16 mouse cellular contexts compared by ENCODE assay signal in genomic region chr9:91385561-91386430, GRCm38 (mm10). TPM values are rescaled to one million over a fixed set of nuclear protein-coding genes. Genes with fewer than 3 reads are reported as not detected.
A peak's percentile ranks its signal among the peaks of the same experiment; 100 is the strongest.
DNase-seq lines count a peak whose midpoint lies in the region; ATAC-seq and TF ChIP-seq lines count a peak whose summit lies in the region.
"Had no signal": no experiment of that assay in that cellular context is flagged by ENCODE, and none has a peak within 500 bp of the region (broad histone marks: within the 10 kb centered on the region; RNA-seq: fewer than 3 reads in every experiment).

No protein-coding gene starts in this region.

- no peaks in the 10 kb centered on the region for H3K9me3 ChIP-seq in forebrain, embryonic 15.5 days
- no peaks in the 10 kb centered on the region for H3K9me3 ChIP-seq in limb, embryonic 10.5 days (replicated peaks)
- H3K9me3 ChIP-seq in neural tube, embryonic 11.5 days (ENCODE audit: control insufficient read depth, low read length) = no peaks in the 10 kb centered on the region
- no peaks in the 10 kb centered on the region for H3K9me3 ChIP-seq in liver, postnatal 0 days (ENCODE audit: low read length)
- H3K9me3 ChIP-seq: embryonic facial prominence, embryonic 15.5 days; liver, embryonic 15.5 days had no signal

- no peak for TF ChIP-seq CTCF in liver, postnatal 0 days (IDR thresholded peaks at IDR 0.05; ENCODE audit: low read depth)

- H3K27ac ChIP-seq in forebrain, embryonic 15.5 days (replicated peaks) = peak overlapping the region; percentile 91
- no peak overlapping the region for H3K27ac ChIP-seq in limb, embryonic 10.5 days
- H3K27ac ChIP-seq in neural tube, embryonic 11.5 days (ENCODE audit: low read depth, low read length) = peak overlapping the region; percentile 93
- no peak overlapping the region for H3K27ac ChIP-seq in liver, postnatal 0 days (ENCODE audit: low read depth)
- H3K27ac ChIP-seq: embryonic facial prominence, embryonic 15.5 days; liver, embryonic 15.5 days had no signal

- intact Hi-C loops in gastrocnemius, postnatal 14 days (cut with DNase I; ENCODE audit: low total_unique reads) = no loop called here

- ATAC-seq in cerebellum, adult (ENCODE audit: insufficient number of reproducible peaks, low FRiP score, low TSS enrichment) = no peak
- no peak for ATAC-seq in forebrain, embryonic 15.5 days (replicated peaks)
- ATAC-seq in neural tube, embryonic 11.5 days (ENCODE audit: insufficient read depth, low FRiP score, low TSS enrichment) = no peak
- no peak for ATAC-seq in liver, postnatal 0 days

- H3K4me1 ChIP-seq in forebrain, embryonic 15.5 days = peaks cover 33% of the 10 kb centered on the region
- H3K4me1 ChIP-seq in limb, embryonic 10.5 days = peaks cover 12% of the 10 kb centered on the region
- peaks cover 5% of the 10 kb centered on the region; the same call in 1 of the 2 replicates for H3K4me1 ChIP-seq in neural tube, embryonic 11.5 days (ENCODE audit: control insufficient read depth, insufficient read depth, low read length)
- peaks cover 6% of the 10 kb centered on the region; the same call in 1 of the 2 replicates for H3K4me1 ChIP-seq in liver, postnatal 0 days (ENCODE audit: insufficient read depth)
- H3K4me1 ChIP-seq: liver, embryonic 15.5 days had no signal

- no peaks in the 10 kb centered on the region for H3K36me3 ChIP-seq in forebrain, embryonic 15.5 days
- H3K36me3 ChIP-seq in limb, embryonic 10.5 days = no peaks in the 10 kb centered on the region
- H3K36me3 ChIP-seq in neural tube, embryonic 11.5 days (ENCODE audit: control insufficient read depth, insufficient read depth, low read length) = no peaks in the 10 kb centered on the region
- no peaks in the 10 kb centered on the region for H3K36me3 ChIP-seq in liver, postnatal 0 days (replicated peaks; ENCODE audit: insufficient read depth, low read length)
- H3K36me3 ChIP-seq: embryonic facial prominence, embryonic 15.5 days; liver, embryonic 15.5 days had no signal

- H3K4me2 ChIP-seq in forebrain, embryonic 15.5 days (replicated peaks) = no peak overlapping the region
- H3K4me2 ChIP-seq in neural tube, embryonic 11.5 days (ENCODE audit: low read depth) = peak overlapping the region; percentile 84
- H3K4me2 ChIP-seq in liver, postnatal 0 days (ENCODE audit: low read depth, low read length) = no peak overlapping the region
- H3K4me2 ChIP-seq: embryonic facial prominence, embryonic 15.5 days; liver, embryonic 15.5 days had no signal

- H3K9ac ChIP-seq in forebrain, embryonic 15.5 days (replicated peaks) = no peak overlapping the region
- 0 out of 2 replicates have a peak overlapping the region, but pooled peaks have one; percentile 14 for H3K9ac ChIP-seq in neural tube, embryonic 11.5 days (ENCODE audit: low read length)
- H3K9ac ChIP-seq in liver, postnatal 0 days (replicated peaks) = no peak overlapping the region
- H3K9ac ChIP-seq: embryonic facial prominence, embryonic 15.5 days; liver, embryonic 15.5 days had no signal

- DNase-seq in cerebellum, postnatal 25 days = peak; percentile 38 to 51
- DNase-seq in limb, embryonic 10.5 days (ENCODE audit: low spot score) = peak; percentile 33
- peak; percentile 38 for DNase-seq in neural tube, embryonic 11.5 days (ENCODE audit: low spot score)
- no peak for DNase-seq in liver, postnatal 0 days
- no peak for DNase-seq in gastrocnemius, postnatal 14 days
- DNase-seq in urinary bladder, postnatal 25 days (ENCODE audit: low spot score) = no peak
- DNase-seq: B cell, adult 2 months; heart, postnatal 4 days; kidney, adult 9 months; layer of hippocampus, adult 9-11 months had no signal

- no peak overlapping the region for H3K4me3 ChIP-seq in forebrain, embryonic 15.5 days
- H3K4me3 ChIP-seq in limb, embryonic 10.5 days = no peak overlapping the region
- no peak overlapping the region for H3K4me3 ChIP-seq in neural tube, embryonic 11.5 days (ENCODE audit: low read depth, low read length)
- H3K4me3 ChIP-seq in liver, postnatal 0 days (ENCODE audit: low read depth, low read length) = no peak overlapping the region
- H3K4me3 ChIP-seq: embryonic facial prominence, embryonic 15.5 days; liver, embryonic 15.5 days had no signal

- H3K27me3 ChIP-seq in forebrain, embryonic 15.5 days = peaks cover 90% of the 10 kb centered on the region
- peaks cover 100% of the 10 kb centered on the region for H3K27me3 ChIP-seq in limb, embryonic 10.5 days (ENCODE audit: low read depth, poor library complexity, severe bottlenecking)
- H3K27me3 ChIP-seq in neural tube, embryonic 11.5 days (ENCODE audit: control insufficient read depth, insufficient read depth, low read length) = peaks cover 86% of the 10 kb centered on the region
- peaks cover 95% of the 10 kb centered on the region for H3K27me3 ChIP-seq in liver, postnatal 0 days (ENCODE audit: insufficient read depth, low read length)

- no peak for TF ChIP-seq EP300 in liver, postnatal 0 days (IDR thresholded peaks at IDR 0.05; ENCODE audit: low read depth)

- 8% methylated on average over 8 of the region's 8 CpGs for WGBS in forebrain, embryonic 15.5 days
- 2% methylated on average over 7 of the region's 8 CpGs for WGBS in limb, embryonic 10.5 days
- WGBS in neural tube, embryonic 11.5 days = under 1% methylated on average over 7 of the region's 8 CpGs
- 4% methylated on average over 8 of the region's 8 CpGs for WGBS in liver, postnatal 0 days (ENCODE audit: insufficient replicate concordance)

RNA-seq across cellular contexts. Expression of gene Zic1, which starts 20.2 kb away (rescaled TPM):
- polyA plus RNA-seq in forebrain, embryonic 15.5 days (2015; fragmentation: Nextera tagmentation; extraction: Ambion mirVana) = 9.6 and 9.8 TPM in 2 replicates
- polyA plus RNA-seq in limb, embryonic 10.5 days (2016; fragmentation: Nextera tagmentation; extraction: Ambion mirVana) = 0.05 and 0.06 TPM in 2 replicates
- 17.3 and 17.9 TPM in 2 replicates for polyA plus RNA-seq in neural tube, embryonic 11.5 days (2014; fragmentation: Nextera tagmentation; extraction: Ambion mirVana)
- not detected in 2 replicates for polyA plus RNA-seq in liver, postnatal 0 days (2015; fragmentation: Nextera tagmentation; extraction: Ambion mirVana)
- total RNA-seq in gastrocnemius, postnatal 14 days (2021) = 1 to 10 TPM in 1 of 2 experiments, under 1 TPM in 1; 0.47 to 3.9 TPM
- total RNA-seq: heart, postnatal 4 days; neutrophil, adult 5-6 weeks had no signal

RNA-seq across cellular contexts. Expression of gene Zic4, which starts 23.6 kb away (rescaled TPM):
- 46.2 and 55.0 TPM in 2 replicates for polyA plus RNA-seq in forebrain, embryonic 15.5 days (2015; fragmentation: Nextera tagmentation; extraction: Ambion mirVana)
- polyA plus RNA-seq in limb, embryonic 10.5 days (2016; fragmentation: Nextera tagmentation; extraction: Ambion mirVana) = 0.05 and 0.24 TPM in 2 replicates
- polyA plus RNA-seq in neural tube, embryonic 11.5 days (2014; fragmentation: Nextera tagmentation; extraction: Ambion mirVana) = 52.2 and 58.1 TPM in 2 replicates
- polyA plus RNA-seq in liver, postnatal 0 days (2015; fragmentation: Nextera tagmentation; extraction: Ambion mirVana) = not detected in 2 replicates
- under 1 TPM in 1 of 2 experiments, not detected in 1; 0.66 TPM for total RNA-seq in gastrocnemius, postnatal 14 days (2021)
- total RNA-seq: ES-E14; heart, postnatal 4 days; neutrophil, adult 5-6 weeks had no signal
- polyA plus RNA-seq: liver, embryonic 15.5 days had no signal

Comparison
In these comparisons a context has a peak if more than half of its experiments do, and no peak if none do; other contexts are left out.
1. DNase-seq: peak in cerebellum, postnatal 25 days (2 of 2), limb, embryonic 10.5 days (single experiment) and neural tube, embryonic 11.5 days (single experiment); none in liver, postnatal 0 days (single experiment), gastrocnemius, postnatal 14 days (single experiment) and urinary bladder, postnatal 25 days (single experiment).
2. H3K27ac ChIP-seq: peak in forebrain, embryonic 15.5 days (single experiment) and neural tube, embryonic 11.5 days (single experiment); none in limb, embryonic 10.5 days (single experiment) and liver, postnatal 0 days (single experiment).
3. RNA of gene Zic1, which starts 20.2 kb away (polyA plus RNA-seq): 17.3 to 17.9 TPM in neural tube, embryonic 11.5 days and 9.6 to 9.8 TPM in forebrain, embryonic 15.5 days; 0.05 to 0.06 TPM in limb, embryonic 10.5 days and not detected in liver, postnatal 0 days; every median in the first group is over 10 times any median in the second.
4. RNA of gene Zic4, which starts 23.6 kb away (polyA plus RNA-seq): 52.2 to 58.1 TPM in neural tube, embryonic 11.5 days and 46.2 to 55.0 TPM in forebrain, embryonic 15.5 days; 0.05 to 0.24 TPM in limb, embryonic 10.5 days and not detected in liver, postnatal 0 days; every median in the first group is over 10 times any median in the second.